Mouse (Mus musculus): ENCODE measurements around the gene Accsl.
A peak's percentile ranks its signal among the peaks of the same experiment; 100 is the strongest.

Gene Accsl

DNA sequence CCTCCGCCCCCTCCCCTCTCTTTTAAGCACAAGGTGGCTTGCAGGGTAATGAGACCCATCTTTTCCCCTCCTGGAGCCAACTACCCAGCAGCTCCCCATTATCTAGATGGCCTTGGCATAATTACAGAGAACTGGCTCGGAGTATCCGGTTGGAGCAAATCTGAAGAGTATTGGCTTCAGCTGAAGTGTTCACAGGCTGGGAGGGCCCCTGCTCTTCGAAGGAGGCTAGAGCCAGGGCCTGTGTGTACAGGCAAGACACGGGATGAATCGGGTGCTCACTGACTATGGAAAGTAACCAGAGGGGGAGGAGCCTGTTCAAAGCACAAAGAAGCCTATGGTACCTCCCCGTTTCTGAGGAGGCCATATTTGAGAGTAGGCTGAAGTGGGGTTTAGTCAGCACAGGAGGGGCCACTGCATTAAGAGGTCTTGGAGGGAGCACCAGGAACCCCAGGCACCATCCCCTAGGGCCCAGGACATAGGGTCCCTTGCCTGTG, at the start of gene Accsl:
Gene Accsl, minus strand, starts transcription at position 51 of the 494 bp plus-strand sequence.
- DNase-seq = no peak

GRCm38 (mm10) chr2:93913552-93913951, 44.6 kb upstream of the Accsl start:
- DNase-seq = no peak

- DNase-seq = peak; percentile 68
Observed at GRCm38 (mm10) chr2:93911942-93912341, 43.0 kb upstream of the Accsl start.

DNA sequence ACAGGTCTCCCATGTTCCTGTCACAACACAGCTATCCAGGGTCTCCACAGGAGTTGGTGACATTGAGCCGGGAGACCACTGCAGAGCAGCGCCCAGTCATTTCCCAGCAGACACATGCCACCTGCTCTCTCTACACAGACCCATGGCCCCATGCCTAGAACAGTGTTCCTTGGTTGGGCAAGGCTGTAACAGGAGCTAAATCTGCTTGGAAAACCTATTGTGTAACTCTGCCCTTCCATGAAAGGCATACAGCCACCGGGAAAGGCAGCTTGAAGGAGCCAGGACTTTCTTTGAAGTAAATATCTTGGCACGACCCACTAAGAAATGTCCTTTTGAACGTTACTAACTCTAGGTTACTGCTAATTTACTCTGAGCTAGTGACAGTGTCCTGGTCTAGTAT, 40.8 kb upstream of the Accsl start:
- DNase-seq = no peak

GRCm38 (mm10) chr2:93907519-93908294, 38.8 kb upstream of the Accsl start:
- DNase-seq = no peak

DNA sequence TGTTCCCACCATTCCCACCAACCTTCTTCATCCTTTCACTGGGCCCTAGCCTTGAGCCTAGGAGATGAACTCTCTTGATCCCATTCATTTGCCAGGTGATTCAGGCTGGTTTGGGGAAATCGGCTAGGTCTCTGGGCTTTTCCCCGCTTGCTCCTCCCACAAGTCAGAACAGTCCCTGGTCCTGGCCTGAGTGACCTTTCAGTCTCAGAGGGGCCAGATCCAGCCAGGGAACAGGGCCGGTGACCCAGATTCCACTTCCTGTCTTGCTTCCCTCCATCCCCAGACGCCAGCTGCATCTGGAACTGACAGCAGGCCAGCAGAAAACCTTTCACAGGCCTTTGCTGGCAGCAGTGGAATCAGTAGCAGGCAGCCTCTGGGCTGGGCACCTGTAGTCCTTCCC, 37.4 kb upstream of the Accsl start:
- DNase-seq = no peak

DNA sequence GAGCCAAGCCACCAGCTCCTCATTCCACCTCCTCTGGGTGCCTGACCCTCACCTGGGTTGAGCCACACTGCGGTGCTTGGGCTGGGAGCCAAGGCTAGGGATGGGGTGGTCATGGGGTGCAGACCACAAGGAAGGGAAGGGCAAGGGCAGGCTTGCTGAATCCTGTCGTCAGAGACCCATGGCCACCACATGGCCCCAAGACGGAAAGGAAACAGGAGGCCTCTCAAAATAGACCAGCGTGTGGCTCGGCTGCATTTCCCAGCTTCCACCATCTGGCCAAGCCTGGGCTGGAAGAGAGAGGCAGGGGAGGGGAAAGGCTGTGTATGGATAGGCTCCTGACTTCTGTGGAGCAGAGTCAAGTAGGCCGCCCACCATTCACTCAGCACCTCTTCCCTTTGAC, 34.5 kb upstream of the Accsl start:
- peak; percentile 27 for DNase-seq

- DNase-seq = no peak
Observed at GRCm38 (mm10) chr2:93902680-93903305, 33.8 kb upstream of the Accsl start.

- no peak for DNase-seq
Observed at GRCm38 (mm10) chr2:93899397-93900380, 30.7 kb upstream of the Accsl start.

GRCm38 (mm10) chr2:93891611-93892280, 22.8 kb upstream of the Accsl start:
- DNase-seq = peak; percentile 21

DNA sequence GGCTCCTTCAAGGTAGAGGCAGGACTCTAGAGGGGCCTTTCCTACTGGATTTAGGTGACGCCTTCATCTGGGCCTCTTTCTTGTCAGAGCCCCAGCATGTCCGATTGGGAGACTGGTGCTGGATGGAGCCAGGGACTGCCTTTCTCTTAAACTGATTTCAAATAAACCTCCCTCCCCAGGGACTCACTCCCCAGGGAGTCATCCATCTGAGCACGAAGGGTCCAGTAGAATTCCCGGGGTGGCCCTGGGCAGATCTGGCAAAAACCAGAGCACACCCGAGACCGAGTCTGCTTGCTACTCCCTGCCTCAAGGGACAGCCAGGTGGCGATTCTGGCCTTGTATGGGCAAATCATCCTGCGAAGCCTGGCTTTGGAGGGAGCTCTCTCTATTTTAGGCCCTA, 21.2 kb upstream of the Accsl start:
- no peak for DNase-seq

DNA sequence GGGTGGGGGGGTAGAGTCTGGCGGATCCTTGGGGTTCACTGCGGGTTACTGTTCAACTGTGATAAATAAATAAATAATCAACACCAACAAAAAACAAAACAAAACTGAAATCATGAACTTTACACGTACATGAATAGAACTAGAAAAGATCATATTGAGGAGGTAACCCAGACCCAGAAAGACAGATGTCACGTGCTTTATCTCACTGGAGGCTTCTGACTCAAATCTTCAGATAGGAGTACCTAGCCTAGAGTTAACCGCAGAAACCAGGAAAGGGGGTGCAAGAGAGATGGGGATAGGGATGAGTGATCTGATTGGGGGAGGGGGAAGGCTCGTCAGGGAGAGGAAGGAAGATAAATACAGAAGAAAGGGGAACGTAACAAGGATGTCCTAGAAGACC, 20.1 kb upstream of the Accsl start:
- no peak for DNase-seq

DNA sequence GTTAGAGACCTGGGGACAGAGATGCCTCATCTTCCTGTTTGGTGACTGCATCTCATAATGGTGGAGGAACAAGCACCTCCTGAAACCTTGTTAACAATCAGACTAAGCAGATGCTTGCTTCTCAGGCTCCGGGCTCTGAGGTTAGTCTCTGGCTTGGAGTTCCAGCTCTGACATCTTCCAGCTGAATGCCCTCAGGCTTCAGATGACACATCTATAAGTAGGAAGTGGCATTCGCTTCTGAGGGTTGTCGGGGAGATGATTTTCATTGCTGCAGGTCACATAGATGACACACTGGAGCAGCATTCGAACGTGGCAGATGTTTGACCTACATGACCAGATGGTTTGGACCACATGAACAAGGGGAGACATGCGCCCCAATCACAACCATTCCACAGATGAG, 19.4 kb upstream of the Accsl start:
- no peak for DNase-seq

DNA sequence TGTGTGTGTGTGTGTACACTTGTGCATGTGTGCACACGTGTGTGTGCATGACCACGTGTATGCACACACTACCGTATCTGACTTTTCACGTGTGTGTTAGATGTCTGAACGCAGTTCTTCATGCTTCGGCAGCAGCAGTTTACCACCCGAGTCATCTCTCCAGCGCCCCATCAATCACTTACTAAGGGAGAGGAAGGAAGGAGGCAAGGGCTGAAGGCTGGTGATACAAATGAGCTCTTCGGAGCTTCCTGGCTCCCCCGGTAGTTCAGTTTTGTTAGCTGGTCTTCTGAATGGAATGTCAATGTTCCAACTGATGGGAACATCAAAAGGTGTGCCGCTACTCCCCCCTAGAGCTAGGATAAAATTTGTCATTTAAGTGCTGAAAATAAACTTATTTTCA, 18.3 kb upstream of the Accsl start:
- DNase-seq = no peak

DNA sequence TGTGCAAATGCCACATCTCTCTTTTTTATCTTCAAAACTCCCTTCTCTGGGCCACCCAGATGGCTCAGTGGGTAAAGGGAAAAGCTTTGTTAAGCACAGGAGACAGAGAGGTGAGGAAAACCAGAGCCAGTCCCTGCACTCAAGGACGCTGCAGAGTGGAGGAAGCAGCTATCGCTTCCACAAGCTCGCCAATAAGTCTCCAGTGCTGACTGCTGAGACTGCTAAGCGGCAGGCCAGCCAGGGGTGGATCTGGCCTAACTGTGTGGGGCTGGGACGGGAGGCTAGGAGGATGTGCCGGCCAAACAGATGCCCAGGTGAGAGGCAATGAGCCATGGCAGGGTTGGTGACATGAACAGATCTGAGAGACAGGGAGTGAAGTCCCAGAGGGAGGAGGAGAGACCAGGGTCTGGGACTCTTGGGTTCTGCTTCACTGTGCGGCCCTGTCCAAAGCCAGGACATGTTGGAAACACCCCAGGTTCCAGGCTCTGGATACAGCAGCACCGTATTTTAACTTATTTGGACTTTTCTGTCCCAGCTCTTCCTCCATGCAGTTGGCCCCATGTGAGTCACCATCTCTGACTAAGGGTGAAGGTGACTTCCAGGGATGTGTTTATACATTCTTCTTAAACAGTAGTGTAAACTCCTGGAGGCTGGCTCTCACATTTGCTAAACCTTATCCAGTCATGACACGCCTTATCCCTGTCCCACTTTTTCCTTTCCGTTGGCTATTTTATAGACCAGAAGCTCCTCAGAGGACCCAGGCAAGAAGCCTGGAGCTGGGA, 17.2 kb upstream of the Accsl start:
- no peak for DNase-seq

DNA sequence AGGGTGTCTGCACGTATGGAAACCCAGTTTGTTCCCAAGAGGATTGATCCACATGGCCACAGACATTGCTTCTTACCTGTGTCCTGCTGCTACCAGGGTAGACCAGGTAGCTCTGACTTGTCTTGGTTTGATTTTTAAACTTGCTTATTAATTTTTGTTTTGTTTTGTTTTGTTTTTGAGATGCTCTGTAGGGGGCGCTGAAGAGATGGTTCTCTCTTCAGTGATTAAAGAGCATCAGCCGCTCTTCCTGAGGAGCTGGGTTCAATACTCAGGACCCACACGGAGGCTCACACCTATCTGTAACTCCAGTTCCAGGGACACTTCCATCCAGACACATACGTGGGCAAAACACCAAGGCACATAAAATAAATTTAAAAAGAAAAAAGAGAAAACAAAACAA, 14.1 kb upstream of the Accsl start:
- no peak for DNase-seq

DNA sequence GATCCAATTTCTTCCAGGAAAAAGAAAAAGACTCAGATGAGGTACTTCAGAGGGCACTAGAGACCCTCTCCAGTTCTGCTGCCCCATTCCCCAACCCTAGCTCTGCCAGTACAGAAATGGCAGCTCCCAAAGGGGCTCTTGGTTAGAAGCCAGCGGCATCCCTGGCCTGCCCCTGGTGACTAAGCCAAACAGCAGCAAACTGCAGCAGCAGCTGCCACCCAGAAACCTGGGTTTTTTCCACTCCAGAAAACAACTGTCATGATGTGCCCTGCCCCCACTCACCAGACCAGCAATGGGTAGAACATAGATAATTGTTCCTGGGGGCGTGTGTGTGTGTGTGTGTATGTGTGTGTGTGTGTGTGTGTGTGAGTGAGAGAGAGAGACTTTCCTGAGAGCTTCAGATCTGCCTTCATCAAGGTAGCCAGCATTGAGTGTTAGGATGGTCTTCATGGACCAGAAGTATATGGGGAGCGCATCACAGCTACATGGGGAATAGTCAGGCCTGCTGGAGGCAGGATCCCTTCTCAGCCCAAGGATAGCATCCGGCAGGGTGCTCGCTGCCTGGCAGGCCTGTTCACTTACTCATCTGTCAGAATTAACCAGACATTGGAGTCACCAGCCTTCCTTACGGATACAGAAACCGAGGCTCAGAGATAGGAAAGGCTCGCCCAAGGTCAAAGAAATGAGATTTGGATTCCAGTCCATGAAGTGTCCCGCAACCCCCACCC, 12.8 kb upstream of the Accsl start:
- DNase-seq = no peak

DNA sequence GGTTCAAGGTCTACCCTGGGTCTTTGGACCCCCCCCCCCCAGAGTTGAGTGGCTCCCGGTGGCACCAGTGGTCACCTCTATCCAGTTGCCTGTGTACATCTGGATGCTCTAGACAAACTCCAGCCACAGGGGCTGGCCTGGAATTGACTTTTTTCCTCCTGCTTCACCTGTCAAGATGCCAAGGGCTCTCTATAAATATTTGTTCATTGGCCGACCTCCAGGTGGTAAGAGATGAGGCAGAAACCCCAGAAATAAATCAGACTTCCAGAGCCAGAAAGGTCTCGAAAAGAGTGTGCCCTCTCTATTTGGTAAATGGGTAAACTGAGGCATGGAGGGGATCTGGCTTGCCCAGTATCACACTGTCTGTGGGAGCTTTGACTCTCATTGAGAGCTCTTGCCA, 12.0 kb upstream of the Accsl start:
- no peak for DNase-seq

DNA sequence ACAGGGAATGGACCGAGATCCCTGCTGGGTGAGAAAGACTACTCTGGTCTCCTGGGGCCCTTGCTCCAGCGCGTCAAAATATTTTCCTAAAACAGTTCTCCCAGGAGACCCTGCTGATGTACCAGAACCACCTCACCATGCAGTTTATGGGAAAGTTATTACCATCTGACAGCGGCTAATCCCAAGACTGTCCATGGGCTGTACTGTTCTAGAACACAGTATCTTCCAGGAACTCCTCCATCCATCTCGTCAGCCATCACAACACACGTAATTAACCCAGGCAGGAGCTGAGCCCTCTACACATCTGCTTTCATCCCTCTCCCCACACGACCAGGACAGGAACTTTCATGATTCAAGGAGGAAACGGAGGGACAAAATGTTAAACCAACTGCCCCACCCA, 11.5 kb upstream of the Accsl start:
- no peak for DNase-seq

DNA sequence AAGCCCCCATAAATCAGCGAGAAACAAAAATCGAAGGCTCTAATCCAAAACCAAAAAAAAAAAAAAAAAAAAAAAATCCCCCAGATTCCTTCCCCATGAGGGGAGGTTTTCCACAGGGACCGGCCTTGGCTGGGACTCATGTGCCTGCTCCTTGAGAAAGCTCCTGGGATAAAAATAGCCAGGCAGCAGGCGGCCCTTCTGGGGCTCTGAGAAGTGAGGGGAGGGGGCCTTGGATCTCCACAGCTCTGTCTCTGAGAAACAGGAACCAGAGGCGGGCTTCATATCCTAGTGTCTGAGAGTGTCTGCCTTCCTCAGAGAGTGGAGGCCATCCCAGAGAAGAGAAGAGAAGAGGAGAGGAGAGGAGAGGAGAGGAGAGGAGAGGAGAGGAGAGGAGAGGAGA, 8.0 kb upstream of the Accsl start:
- DNase-seq = no peak

DNA sequence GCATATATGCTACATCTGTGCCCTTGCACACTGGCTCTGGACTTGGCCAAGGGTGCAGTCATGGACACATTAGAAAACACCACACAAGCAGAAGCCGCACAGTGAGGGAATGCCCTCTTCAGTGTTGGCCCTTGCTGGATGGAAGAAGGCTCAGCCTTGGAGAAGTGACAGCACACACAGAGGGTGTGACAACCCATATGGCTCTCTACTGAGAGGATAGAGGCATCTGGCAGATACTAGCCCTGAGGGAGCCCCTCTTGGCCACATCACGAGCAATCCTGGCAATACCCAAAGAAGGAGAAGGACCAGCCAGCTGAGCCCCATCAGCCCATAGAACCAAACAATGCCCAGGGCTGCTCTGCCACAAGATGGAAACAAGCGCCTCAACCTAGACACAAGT, 5.6 kb upstream of the Accsl start:
- DNase-seq = no peak

DNA sequence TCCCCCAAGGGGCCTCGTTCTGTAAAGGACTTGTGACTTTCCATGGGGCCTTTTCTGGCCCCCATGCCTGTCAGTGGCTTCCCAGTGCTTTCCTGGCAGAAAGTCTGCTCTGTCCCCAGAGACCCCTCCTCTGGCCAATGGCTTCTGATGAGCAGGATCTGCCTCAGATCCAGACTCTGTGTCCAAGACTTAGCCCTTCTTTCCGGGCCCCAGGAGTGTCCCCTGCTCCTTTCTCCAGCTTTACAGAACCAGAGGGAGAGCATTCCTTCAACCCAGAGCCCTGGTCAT, 5.2 kb upstream of the Accsl start:
- DNase-seq = no peak
